Mouse (Mus musculus) adrenal gland (tissue): Measurements from ENCODE around the gene Emid1.

Experiments used
- intact Hi-C: fragments of 180-260 bp; cut with DNase I; formaldehyde crosslinking; loops from one replicate; pipeline ENCODE4 v1.15.1; 2025

Emid1 gene

DNA sequence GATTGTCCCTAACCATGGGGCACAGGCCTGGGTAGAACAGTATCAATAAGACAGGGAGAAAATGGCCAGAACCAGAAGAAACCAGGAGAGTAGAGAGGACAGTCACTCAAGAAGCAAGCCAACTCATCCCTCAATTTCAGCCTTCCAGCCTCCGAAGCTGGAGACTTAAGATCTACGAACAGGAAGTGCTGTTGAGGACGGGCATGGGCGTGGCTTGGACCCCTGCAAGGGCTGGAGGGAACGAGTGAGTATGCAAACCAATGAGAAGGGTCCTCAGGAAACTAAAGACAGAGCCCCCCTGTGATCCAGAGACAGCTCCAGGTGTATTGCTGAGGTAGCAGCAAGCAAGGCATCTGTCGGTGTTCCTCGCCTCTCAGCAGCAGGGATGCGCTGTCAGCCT is 12.3 kb upstream of the Emid1 start:
- intact Hi-C loops: no loop called here

DNA sequence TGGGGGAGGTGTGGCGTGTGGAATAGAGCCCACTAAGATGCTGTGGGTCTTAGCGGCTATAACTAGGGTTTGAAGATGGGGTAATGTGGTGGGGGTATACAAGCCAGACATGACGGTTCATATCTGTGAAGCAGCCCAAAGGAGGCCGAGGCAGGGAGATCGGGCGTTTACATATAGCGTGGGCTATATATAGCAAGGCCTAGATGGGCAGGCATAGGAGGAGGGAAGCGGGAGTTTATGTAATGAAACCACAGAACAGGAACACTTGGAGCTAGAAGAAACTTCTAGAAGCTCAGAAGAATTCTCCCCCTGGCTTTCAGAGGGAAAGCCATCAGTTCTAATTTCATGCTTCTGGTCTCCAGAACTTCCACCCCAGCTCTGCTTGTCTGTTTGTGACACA is 11.4 kb upstream of the Emid1 start:
- intact Hi-C loops: no loop called here

DNA sequence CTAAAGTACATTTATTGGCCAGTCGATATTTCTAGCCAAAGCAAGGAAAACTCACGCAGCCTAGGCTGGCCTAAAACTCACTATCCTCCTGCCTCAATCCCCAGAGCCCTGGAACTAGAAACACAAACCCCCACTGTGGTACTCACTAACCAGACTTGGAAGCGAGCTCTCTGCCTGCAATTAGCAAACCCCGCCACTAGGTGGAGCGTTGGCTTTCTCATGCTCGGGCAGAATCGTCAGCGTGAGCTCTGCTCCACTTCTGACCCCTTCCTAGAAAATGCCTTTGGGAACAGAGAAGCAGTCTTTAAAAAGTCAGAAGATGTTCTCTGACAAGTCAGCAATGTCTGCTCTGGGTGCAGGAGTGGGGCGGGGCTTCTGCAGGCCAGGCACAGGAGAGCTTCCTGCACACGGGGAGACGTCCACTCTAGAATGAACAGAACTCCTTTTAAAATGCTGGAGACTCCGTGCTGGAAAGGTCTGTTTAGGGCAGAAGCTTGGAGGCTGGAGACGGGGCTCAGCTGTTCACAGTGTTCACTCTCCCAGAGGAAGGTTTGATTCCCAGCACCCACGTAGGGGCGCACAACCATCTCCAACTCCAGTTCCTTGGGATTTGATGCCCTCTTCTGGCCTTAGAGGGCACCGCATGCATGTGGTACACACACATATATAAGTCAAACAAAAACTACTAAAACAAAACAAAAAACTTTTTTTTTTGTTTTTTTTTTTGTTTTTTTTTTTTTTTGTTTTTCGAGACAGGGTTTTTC is 8.8 kb upstream of the Emid1 start:
- intact Hi-C loops: no loop called here

GRCm38 (mm10) chr11:5158056-5158455 is 6.0 kb upstream of the Emid1 start:
- intact Hi-C loops: no loop called here

DNA sequence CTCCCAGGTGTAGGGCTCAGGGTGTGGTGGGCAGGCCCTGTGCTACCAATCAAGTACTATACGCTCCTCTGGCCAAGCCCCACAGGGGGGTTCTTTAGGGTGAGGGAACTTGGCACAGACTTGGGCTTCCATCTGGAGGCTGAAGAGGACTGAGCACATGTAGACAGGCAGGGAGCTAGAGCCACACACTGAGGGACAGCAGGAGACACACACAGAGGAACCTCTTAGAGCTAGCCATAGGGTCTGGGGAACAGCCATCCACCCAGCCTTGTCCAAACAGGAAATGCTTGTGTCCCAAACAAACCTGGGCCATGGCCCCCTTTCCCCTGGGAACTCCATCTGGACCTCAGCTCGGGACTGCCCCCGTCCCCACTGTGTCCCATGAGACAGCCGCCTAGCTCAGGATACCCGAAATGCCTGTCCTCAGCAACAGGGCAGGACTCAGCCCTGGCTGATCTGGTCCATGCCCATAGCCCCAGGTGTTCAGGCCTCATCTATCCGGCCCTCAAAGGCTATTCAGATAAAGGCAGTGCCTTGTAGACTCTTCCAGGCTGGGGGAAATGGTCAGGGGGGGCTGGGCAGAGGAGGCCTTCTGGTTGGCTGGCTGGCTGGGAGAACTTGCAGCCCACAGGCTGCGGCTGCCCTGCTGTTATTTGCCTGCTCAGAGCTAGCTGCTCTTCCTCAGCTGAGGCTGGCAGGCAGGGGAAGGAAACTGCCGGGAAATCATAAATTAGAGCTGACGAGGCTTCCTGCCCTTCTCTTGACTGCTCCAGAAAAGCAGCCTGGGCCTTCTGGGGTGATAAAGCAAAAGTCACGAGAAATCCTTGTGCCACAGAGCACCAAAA is 3.1 kb upstream of the Emid1 start:
- intact Hi-C loops: no loop called here

GRCm38 (mm10) chr11:5151247-5151630 is 818 bp downstream of the Emid1 start:
- intact Hi-C loops: no loop called here

- intact Hi-C loops: no loop called here
These were observed 1.4 kb downstream of the Emid1 start for GRCm38 (mm10) chr11:5150416-5151246.

DNA sequence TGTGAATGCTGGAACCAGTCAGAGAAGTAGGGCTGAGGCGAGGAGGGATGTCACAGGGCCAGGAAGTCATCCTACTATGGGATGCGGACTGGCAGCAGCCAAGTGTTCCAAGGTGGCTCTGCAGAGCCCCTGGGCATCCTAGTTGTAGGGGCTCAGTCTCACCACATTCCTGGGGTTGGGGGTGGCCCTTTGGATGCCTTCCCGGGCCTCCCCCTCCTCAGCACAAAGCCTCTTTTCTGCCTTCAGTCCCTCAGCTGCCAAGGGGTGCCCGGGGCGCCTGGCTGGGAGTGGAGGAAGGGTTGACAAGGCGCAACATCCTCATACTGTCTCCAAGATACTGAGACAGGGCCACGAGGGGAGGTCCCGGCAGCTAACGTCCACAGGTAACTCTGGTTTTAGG is 2.1 kb downstream of the Emid1 start:
- intact Hi-C loops: no loop called here

GRCm38 (mm10) chr11:5149249-5149648 is 2.8 kb downstream of the Emid1 start:
- intact Hi-C loops: no loop called here

- intact Hi-C loops: no loop called here
These were observed 6.5 kb downstream of the Emid1 start for GRCm38 (mm10) chr11:5145600-5145999.

- intact Hi-C loops: no loop called here
These were observed 10.1 kb downstream of the Emid1 start for GRCm38 (mm10) chr11:5141965-5142364.

DNA sequence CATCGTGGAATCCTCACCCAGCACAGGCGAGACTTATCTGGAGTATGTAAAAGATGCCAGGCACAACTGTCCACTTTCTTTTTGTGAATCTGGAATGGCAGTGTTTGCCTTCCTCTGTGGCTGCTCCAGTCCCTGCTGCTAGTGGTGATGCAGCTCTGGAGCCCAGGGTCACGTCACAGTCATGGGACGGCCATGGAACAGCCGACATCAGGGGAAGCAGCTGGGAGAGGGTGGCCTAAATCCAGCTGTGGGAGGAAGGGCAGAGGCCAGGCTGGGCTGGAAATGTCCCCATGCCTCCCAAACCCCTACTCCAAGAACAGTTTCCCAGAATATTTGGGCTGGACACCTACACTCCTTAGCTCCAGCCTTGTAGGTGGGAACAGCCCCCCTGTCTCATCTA is 10.8 kb downstream of the Emid1 start:
- intact Hi-C loops: no loop called here

GRCm38 (mm10) chr11:5140619-5141018 is 11.4 kb downstream of the Emid1 start:
- intact Hi-C loops: no loop called here

GRCm38 (mm10) chr11:5139372-5139771 is 12.7 kb downstream of the Emid1 start:
- intact Hi-C loops: no loop called here

DNA sequence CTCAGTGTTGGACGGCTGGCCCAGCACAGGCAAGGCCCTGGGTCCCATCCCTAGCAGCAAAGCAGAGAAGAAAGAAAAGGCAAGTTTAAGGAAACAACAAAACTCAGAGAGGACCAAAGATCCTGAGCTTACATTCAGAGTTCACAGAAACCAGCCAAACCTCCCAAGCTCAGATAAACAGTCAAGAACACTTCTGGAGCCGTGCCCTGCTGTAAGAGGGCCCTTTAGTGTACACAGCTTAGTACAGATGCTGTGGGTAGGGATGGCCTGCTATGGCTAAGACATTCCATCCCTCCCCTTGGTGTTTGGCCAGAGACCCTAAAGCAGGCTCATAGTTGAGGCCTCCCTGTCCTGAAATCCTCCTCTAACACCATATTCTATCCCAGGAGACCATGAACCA is 13.4 kb downstream of the Emid1 start:
- intact Hi-C loops: no loop called here

GRCm38 (mm10) chr11:5135914-5136313 is 16.1 kb downstream of the Emid1 start:
- intact Hi-C loops: no loop called here

DNA sequence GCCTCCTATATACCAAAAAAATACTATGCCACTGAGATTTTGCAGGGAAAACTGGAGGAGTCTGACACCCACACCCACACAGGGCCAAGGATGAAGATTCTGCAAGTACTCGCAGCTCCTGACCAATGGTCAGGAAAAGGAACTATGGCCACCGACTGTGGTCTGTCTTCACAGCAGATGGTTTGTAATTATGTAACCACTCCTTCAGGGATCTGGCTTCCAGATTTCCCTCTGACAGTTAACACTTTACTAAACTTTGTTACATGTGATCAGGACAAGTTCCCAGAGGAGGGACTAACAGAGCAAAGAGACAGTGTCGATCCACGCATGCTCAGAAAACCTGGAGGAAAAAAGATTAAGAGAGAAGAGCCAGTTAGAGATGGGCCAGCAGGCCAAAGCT is 19.3 kb downstream of the Emid1 start:
- intact Hi-C loops: no loop called here

DNA sequence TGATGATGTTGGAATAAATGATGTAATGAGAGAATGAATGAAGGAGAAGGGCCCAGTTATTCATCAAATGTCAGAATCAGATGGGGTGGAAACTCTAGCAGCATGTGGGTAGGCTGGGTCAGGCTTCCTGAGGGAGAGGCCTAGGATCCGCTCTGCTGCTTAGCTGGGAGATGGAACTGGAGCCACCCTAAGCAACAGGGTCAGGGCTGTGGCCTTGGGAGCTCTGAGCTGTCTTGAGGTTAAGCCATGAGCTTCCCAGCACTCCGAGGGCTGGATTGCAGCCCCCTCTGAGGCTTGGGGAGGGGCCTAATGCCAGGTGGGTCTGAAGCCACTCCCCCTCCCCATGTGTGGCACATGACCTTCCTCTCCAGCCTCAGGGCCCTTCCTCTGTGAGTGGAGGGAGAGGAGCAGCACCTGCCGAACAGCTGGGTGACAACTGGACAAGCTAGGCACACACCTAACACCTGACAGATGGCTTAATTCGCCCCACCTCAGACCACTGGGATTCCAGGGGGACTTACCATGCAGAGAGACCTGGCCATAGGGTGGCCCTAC is 21.9 kb downstream of the Emid1 start:
- intact Hi-C loops: no loop called here

GRCm38 (mm10) chr11:5129035-5129480 is 23.0 kb downstream of the Emid1 start:
- intact Hi-C loops: no loop called here

DNA sequence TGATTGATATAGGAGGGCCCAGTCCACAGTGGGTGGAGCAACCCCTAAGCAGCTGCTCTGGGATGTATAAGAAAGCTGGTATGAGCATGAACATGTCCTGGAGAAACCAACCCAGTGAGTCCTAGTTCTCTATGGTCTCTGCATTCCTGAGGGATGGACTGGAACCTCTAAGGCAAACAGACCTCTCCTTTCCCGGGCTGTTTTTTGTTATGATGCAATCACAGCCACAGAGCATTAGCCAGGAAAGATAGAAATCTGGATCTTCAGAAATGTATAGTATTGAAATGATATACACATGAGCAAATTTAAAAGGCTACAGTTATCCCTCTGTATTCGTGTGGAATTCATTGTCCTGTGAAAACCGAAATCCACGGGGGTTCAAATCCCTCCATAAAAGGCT is 26.3 kb downstream of the Emid1 start:
- intact Hi-C loops: no loop called here

DNA sequence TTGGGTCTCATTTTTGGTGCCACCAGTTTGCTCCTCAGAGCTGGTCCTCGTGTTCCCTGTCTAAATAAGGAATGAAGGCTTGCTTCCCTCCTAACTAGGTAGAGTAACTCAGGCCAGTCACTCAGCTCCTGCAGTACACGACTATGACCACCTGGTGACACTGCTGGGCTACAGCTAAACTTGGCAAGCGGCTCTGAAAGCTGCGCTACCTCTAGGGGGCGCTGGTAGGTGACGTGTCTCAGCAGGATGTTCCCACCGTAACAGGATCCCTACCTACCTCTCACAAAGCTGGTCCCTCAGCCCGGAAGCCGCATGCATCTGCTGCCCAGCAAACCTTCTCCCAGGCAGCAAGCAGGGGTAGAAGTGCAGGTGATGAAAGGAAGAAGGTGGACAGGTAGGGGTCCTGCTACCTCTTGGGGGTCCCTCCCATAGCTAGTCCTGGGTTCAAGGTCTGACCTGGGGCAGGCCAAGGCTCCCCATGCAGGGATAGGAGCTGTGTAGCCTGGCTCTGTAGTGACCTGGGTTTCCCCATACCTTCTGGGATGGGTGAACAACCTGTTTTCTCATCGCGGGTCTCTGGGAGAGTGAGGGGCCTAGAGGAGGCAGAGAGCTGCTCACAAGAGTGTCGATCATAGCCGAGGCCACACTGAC is 37.0 kb downstream of the Emid1 start:
- intact Hi-C loops: loop anchor here (5.0 to 10.0 kb wide), 3 partner anchors 67 to 360 kb away; no protein-coding TSS in a partner anchor
